Mouse (Mus musculus): ENCODE measurements around the gene Fam189a2.

Gene Fam189a2

GRCm38 (mm10) chr19:24042387-24042786 is 11.6 kb upstream of the Fam189a2 start:
- Histone ChIP-seq H3K36me3 (ENCODE audit: control insufficient read depth, insufficient read depth, low read length, poor library complexity, severe bottlenecking) (no peaks in the 10 kb centered on the region), H3K27me3 (ENCODE audit: control insufficient read depth, insufficient read depth, low read length, poor library complexity, severe bottlenecking) (no peaks in the 10 kb centered on the region)
- no peak for DNase-seq (ENCODE audit: low read depth, low spot score)

DNA sequence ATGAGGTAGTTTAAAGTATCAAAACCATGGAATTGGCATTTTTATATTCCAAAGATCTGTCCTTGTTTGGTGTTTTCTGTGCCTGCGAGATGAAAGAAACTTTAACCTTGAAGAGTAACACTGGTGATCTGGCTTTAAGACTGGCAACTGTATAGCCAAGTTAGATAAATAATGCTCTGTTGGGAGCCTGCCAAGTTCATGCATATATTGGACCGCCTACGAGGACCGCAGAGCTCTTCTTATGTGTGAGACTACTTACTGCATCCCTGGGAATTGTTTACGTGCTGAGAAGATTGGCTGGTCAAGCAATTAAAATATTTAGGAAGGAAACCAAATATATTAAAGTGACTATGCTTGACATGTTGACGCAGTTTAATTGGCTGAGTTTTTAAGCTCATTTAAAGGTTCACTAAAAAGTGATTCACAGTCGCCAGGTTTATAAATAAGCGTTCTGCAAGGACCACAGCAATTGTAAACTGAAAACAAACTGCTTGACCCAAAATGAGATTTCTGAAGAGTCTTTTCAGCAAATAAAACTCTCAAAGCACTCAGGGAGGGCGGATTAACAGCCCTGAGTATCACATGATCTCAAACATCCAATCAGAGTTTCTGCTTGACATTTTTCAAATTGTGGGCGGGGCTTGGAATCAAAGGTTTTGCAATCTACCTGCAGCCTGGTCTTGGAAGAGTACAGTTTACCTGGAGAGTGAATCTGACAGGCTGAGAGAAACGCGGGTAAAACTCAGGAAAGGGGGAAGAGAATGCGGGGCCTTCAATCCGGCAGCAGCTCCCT is 8.4 kb upstream of the Fam189a2 start:
- no peak for DNase-seq (ENCODE audit: low read depth, low spot score)
- Histone ChIP-seq H3K36me3 (ENCODE audit: control insufficient read depth, insufficient read depth, low read length, poor library complexity, severe bottlenecking) (no peaks in the 10 kb centered on the region), H3K27me3 (ENCODE audit: control insufficient read depth, insufficient read depth, low read length, poor library complexity, severe bottlenecking) (no peaks in the 10 kb centered on the region)

DNA sequence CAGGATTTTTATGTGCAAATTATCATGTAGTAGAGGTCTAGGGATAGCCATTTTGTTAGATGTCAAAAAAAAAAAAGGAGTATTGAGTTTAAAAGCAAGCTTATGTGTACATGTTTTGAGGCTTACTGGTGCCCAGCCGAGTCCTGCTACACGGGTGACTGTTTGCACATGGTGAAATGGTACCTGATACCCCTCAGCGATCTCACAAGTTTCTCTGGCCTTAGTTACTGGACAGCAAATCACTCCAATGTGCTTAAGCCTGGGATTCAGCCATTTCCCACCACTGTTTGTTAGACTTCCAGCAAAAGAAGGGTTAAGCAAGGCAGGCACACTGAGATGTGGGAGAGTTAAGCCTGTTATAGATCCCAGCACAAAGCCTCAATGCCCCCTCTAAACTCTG is 3.5 kb upstream of the Fam189a2 start:
- no peaks in the 10 kb centered on the region; the same call in 1 of the 2 replicates for H3K27me3 ChIP-seq (ENCODE audit: control insufficient read depth, insufficient read depth, low read length, poor library complexity, severe bottlenecking)
- H3K36me3 ChIP-seq (ENCODE audit: control insufficient read depth, insufficient read depth, low read length, poor library complexity, severe bottlenecking), result no peaks in the 10 kb centered on the region
- no peak for DNase-seq (ENCODE audit: low read depth, low spot score)

GRCm38 (mm10) chr19:24032654-24033236 is 1.9 kb upstream of the Fam189a2 start:
- H3K27me3 ChIP-seq (ENCODE audit: control insufficient read depth, insufficient read depth, low read length, poor library complexity, severe bottlenecking), result no peaks in the 10 kb centered on the region; the same call in 1 of the 2 replicates
- no peaks in the 10 kb centered on the region for H3K36me3 ChIP-seq (ENCODE audit: control insufficient read depth, insufficient read depth, low read length, poor library complexity, severe bottlenecking)
- DNase-seq (ENCODE audit: low read depth, low spot score), result no peak

- DNase-seq (ENCODE audit: low read depth, low spot score), result no peak
- no peaks in the 10 kb centered on the region; the same call in 1 of the 2 replicates for H3K27me3 ChIP-seq (ENCODE audit: control insufficient read depth, insufficient read depth, low read length, poor library complexity, severe bottlenecking)
- H3K36me3 ChIP-seq (ENCODE audit: control insufficient read depth, insufficient read depth, low read length, poor library complexity, severe bottlenecking), result no peaks in the 10 kb centered on the region
Measured at GRCm38 (mm10) chr19:24030511-24030870, 328 bp downstream of the Fam189a2 start.

- DNase-seq (ENCODE audit: low read depth, low spot score), result no peak
- H3K36me3 ChIP-seq (ENCODE audit: control insufficient read depth, insufficient read depth, low read length, poor library complexity, severe bottlenecking), result no peaks in the 10 kb centered on the region
- no peaks in the 10 kb centered on the region; the same call in 1 of the 2 replicates for H3K27me3 ChIP-seq (ENCODE audit: control insufficient read depth, insufficient read depth, low read length, poor library complexity, severe bottlenecking)
Measured at GRCm38 (mm10) chr19:24029616-24030510, 956 bp downstream of the Fam189a2 start.

- DNase-seq (ENCODE audit: low read depth, low spot score), result no peak
- H3K27me3 ChIP-seq (ENCODE audit: control insufficient read depth, insufficient read depth, low read length, poor library complexity, severe bottlenecking), result no peaks in the 10 kb centered on the region; the same call in 1 of the 2 replicates
- no peaks in the 10 kb centered on the region for H3K36me3 ChIP-seq (ENCODE audit: control insufficient read depth, insufficient read depth, low read length, poor library complexity, severe bottlenecking)
Measured at GRCm38 (mm10) chr19:24025876-24026275, 4.9 kb downstream of the Fam189a2 start.

DNA sequence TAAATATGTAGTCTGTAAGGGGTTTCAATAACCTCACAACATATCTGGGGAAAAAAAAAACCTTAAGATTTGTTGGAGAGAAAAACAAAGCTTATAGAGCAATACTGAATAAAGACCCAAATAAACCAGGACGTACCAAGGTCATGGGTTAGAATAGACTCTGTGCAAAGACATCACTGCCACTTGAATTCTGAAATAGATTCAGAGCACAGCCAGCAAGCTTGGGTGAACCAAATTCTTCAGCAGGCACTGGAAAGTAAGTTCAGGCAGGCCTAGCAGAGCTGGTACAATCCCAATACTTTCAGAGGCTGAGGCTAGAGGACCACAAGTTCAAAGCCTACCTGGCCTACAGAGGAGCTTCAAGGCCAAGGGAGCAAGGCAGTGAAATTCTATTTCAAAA is 6.2 kb downstream of the Fam189a2 start:
- no peaks in the 10 kb centered on the region for H3K36me3 ChIP-seq (ENCODE audit: control insufficient read depth, insufficient read depth, low read length, poor library complexity, severe bottlenecking)
- H3K27me3 ChIP-seq (ENCODE audit: control insufficient read depth, insufficient read depth, low read length, poor library complexity, severe bottlenecking), result no peaks in the 10 kb centered on the region; the same call in 1 of the 2 replicates
- no peak for DNase-seq (ENCODE audit: low read depth, low spot score)

GRCm38 (mm10) chr19:24024131-24024530 is 6.7 kb downstream of the Fam189a2 start:
- H3K27me3 ChIP-seq (ENCODE audit: control insufficient read depth, insufficient read depth, low read length, poor library complexity, severe bottlenecking), result no peaks in the 10 kb centered on the region
- H3K36me3 ChIP-seq (ENCODE audit: control insufficient read depth, insufficient read depth, low read length, poor library complexity, severe bottlenecking), result no peaks in the 10 kb centered on the region
- DNase-seq (ENCODE audit: low read depth, low spot score), result no peak

DNA sequence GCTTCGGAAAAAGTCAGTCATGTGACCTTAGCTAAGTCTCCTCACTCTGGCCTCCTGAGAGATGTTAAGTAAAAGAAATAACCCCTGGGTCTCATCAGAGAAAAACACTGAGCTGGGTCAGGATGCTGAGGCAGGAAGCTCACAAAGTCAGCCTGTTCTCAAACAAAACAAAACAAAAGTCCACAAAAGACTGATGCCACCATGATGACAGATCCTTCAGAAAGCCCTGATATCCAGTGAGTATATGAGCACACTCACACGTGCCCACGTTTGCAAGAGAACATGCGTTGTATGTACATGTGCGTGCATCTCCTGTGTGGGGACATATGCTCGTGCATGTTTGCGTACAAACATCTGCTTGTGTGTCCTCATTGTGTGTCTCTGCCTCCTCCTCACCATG is 7.5 kb downstream of the Fam189a2 start:
- Histone ChIP-seq H3K36me3 (ENCODE audit: control insufficient read depth, insufficient read depth, low read length, poor library complexity, severe bottlenecking) (no peaks in the 10 kb centered on the region), H3K27me3 (ENCODE audit: control insufficient read depth, insufficient read depth, low read length, poor library complexity, severe bottlenecking) (no peaks in the 10 kb centered on the region)
- DNase-seq (ENCODE audit: low read depth, low spot score), result no peak

- no peaks in the 10 kb centered on the region for H3K27me3 ChIP-seq (ENCODE audit: control insufficient read depth, insufficient read depth, low read length, poor library complexity, severe bottlenecking)
- no peak for DNase-seq (ENCODE audit: low read depth, low spot score)
- no peaks in the 10 kb centered on the region for H3K36me3 ChIP-seq (ENCODE audit: control insufficient read depth, insufficient read depth, low read length, poor library complexity, severe bottlenecking)
Measured at GRCm38 (mm10) chr19:24022771-24023170, 8.0 kb downstream of the Fam189a2 start.

GRCm38 (mm10) chr19:24022301-24022700 is 8.5 kb downstream of the Fam189a2 start:
- no peaks in the 10 kb centered on the region for H3K36me3 ChIP-seq (ENCODE audit: control insufficient read depth, insufficient read depth, low read length, poor library complexity, severe bottlenecking)
- DNase-seq (ENCODE audit: low read depth, low spot score), result no peak
- no peaks in the 10 kb centered on the region for H3K27me3 ChIP-seq (ENCODE audit: control insufficient read depth, insufficient read depth, low read length, poor library complexity, severe bottlenecking)

GRCm38 (mm10) chr19:24020736-24021135 is 10.1 kb downstream of the Fam189a2 start:
- Histone ChIP-seq H3K27me3 (ENCODE audit: control insufficient read depth, insufficient read depth, low read length, poor library complexity, severe bottlenecking) (no peaks in the 10 kb centered on the region; the same call in 1 of the 2 replicates), H3K36me3 (ENCODE audit: control insufficient read depth, insufficient read depth, low read length, poor library complexity, severe bottlenecking) (no peaks in the 10 kb centered on the region)
- no peak for DNase-seq (ENCODE audit: low read depth, low spot score)

GRCm38 (mm10) chr19:24019609-24020008 is 11.2 kb downstream of the Fam189a2 start:
- Histone ChIP-seq H3K36me3 (ENCODE audit: control insufficient read depth, insufficient read depth, low read length, poor library complexity, severe bottlenecking) (no peaks in the 10 kb centered on the region), H3K27me3 (ENCODE audit: control insufficient read depth, insufficient read depth, low read length, poor library complexity, severe bottlenecking) (no peaks in the 10 kb centered on the region; the same call in 1 of the 2 replicates)
- DNase-seq (ENCODE audit: low read depth, low spot score), result no peak

GRCm38 (mm10) chr19:24018396-24018795 is 12.4 kb downstream of the Fam189a2 start:
- H3K36me3 ChIP-seq (ENCODE audit: control insufficient read depth, insufficient read depth, low read length, poor library complexity, severe bottlenecking), result no peaks in the 10 kb centered on the region
- DNase-seq (ENCODE audit: low read depth, low spot score), result no peak

More at GRCm38 (mm10) chr19:24018396-24018795, 12.4 kb downstream of the Fam189a2 start:
- H3K27me3 ChIP-seq (ENCODE audit: control insufficient read depth, insufficient read depth, low read length, poor library complexity, severe bottlenecking), result no peaks in the 10 kb centered on the region; the same call in 1 of the 2 replicates
